Mouse (Mus musculus) lung, embryonic 14.5 days (tissue): ENCODE results near the gene Mia3. TPM values are rescaled to one million over a fixed set of nuclear protein-coding genes. Genes with fewer than 3 reads are reported as not detected.
"Not testable (repeated sequence)": the region's sequence is repeated elsewhere in the genome, so short reads cannot be mapped to it uniquely, and the experiment has no call there.

ENCODE experiments used
- ATAC-seq: fragments of 200-750 bp; cut with Nextera tagmentation; 2 replicates; pipeline ENCODE4 v1.8.0; 2017; ENCODE audit warnings: mild to moderate bottlenecking, moderate TSS enrichment, moderate library complexity; ENCODE audit not compliant: insufficient read depth
- DNase-seq: peaks from one replicate; pipeline ENCODE4 v3.0.0-alpha.2; 2015
- H3K27ac ChIP-seq: fragments of 300-500 bp; sonication (generic); 2 replicates; pipeline ENCODE4 v1.5.1; 2014; ENCODE audit warnings: low read depth, mild to moderate bottlenecking, moderate library complexity
- H3K27me3 ChIP-seq: fragments of 300-500 bp; sonication (generic); 2 replicates; pipeline ENCODE4 v1.6.1; 2014; ENCODE audit warnings: low read length, control low read depth; ENCODE audit not compliant: insufficient read depth
- H3K36me3 ChIP-seq: fragments of 300-500 bp; sonication (generic); 2 replicates; pipeline ENCODE4 v1.6.1; 2014; ENCODE audit warnings: control low read depth; ENCODE audit not compliant: insufficient read depth
- H3K4me1 ChIP-seq: fragments of 300-500 bp; sonication (generic); 2 replicates; pipeline ENCODE4 v1.6.1; 2014; ENCODE audit warnings: antibody characterized with exemption, control low read depth; ENCODE audit not compliant: insufficient read depth
- H3K4me2 ChIP-seq: fragments of 300-500 bp; sonication (generic); 2 replicates; pipeline ENCODE4 v1.6.1; 2014; ENCODE audit warnings: mild to moderate bottlenecking
- H3K4me3 ChIP-seq: fragments of 300-500 bp; sonication (generic); 2 replicates; pipeline ENCODE4 v1.5.1; 2014; ENCODE audit warnings: low read depth, low read length
- H3K9ac ChIP-seq: fragments of 300-500 bp; sonication (generic); 2 replicates; pipeline ENCODE4 v1.6.1; 2014
- H3K9me3 ChIP-seq: fragments of 300-500 bp; sonication (generic); 2 replicates; pipeline ENCODE4 v1.6.1; 2016; ENCODE audit warnings: low read depth, low read length, control low read depth
- CTCF ChIP-seq: IDR thresholded peaks from 2 replicates; pipeline ENCODE4 v1.5.1; 2016; ENCODE audit warnings: antibody characterized with exemption, low read depth
- WGBS: fragments of 180-500 bp; shearing (Covaris S2); extraction: QIAGEN DNeasy Blood & Tissue Kit; methylation state at CpG from one replicate; pipeline ENCODE4 v1.1.7; 2014; 5-methylcytosine and 5-hydroxymethylcytosine counted together
- polyA plus RNA-seq: library from polyadenylated mRNA; unstranded; fragments of >200 nt; fragmentation: Nextera tagmentation; extraction: Ambion mirVana; gene quantifications from 2 replicates; pipeline ENCODE4 v1.2.1, GENCODE M21; 2014

Mia3 gene
- polyA plus RNA-seq, 1 experiment from 2014 or later = 108 TPM

GRCm38 (mm10) chr1:183344886-183345816 lies 24.2 kb downstream of the Mia3 start:
- H3K27ac ChIP-seq = peak overlapping the region; percentile 86
- DNase-seq (peak; percentile 89), ATAC-seq (peak; percentile 96)
- no peaks in the 10 kb centered on the region for H3K4me1 ChIP-seq
- TF ChIP-seq CTCF = no peak
- under 1% methylated on average over 72 of the region's 72 CpGs for WGBS
- H3K27me3 ChIP-seq = no peaks in the 10 kb centered on the region
- H3K36me3 ChIP-seq = peaks cover 50% of the 10 kb centered on the region
- peak overlapping the region; percentile 90 for H3K9ac ChIP-seq
- peak overlapping the region; percentile 88 for H3K4me3 ChIP-seq
- H3K9me3 ChIP-seq = no peaks in the 10 kb centered on the region
- peak overlapping the region; percentile 66 for H3K4me2 ChIP-seq

- not testable (repeated sequence) for H3K27me3 ChIP-seq, DNase-seq, H3K9ac ChIP-seq, H3K4me2 ChIP-seq, H3K4me3 ChIP-seq, ATAC-seq, H3K27ac ChIP-seq, H3K4me1 ChIP-seq, H3K9me3 ChIP-seq
- WGBS = 92% methylated on average over 1 of the region's 1 CpGs
- peaks cover 49% of the 10 kb centered on the region for H3K36me3 ChIP-seq
Observed at GRCm38 (mm10) chr1:183342902-183343301, 26.5 kb downstream of the Mia3 start.

- DNase-seq (no peak), ATAC-seq (no peak)
- no peak for TF ChIP-seq CTCF
- Histone ChIP-seq H3K9me3 (0 out of 2 replicates have a peak, but pooled peaks cover 2% of the 10 kb centered on the region), H3K4me1 (no peaks in the 10 kb centered on the region), H3K27ac (no peak overlapping the region), H3K9ac (no peak overlapping the region), H3K4me2 (no peak overlapping the region), H3K4me3 (no peak overlapping the region), H3K36me3 (peaks cover 82% of the 10 kb centered on the region), H3K27me3 (no peaks in the 10 kb centered on the region)
- WGBS = 89% methylated on average over 8 of the region's 8 CpGs
Observed at GRCm38 (mm10) chr1:183327171-183327570, 42.2 kb downstream of the Mia3 start.

GRCm38 (mm10) chr1:183324433-183324832 lies 44.9 kb downstream of the Mia3 start:
- DNase-seq (no peak), ATAC-seq (no peak)
- no peak overlapping the region for H3K4me3 ChIP-seq
- WGBS = 94% methylated on average over 6 of the region's 6 CpGs
- no peaks in the 10 kb centered on the region for H3K27me3 ChIP-seq
- no peak overlapping the region for H3K27ac ChIP-seq
- H3K9me3 ChIP-seq = 0 out of 2 replicates have a peak, but pooled peaks cover 2% of the 10 kb centered on the region
- no peak for TF ChIP-seq CTCF
- no peak overlapping the region for H3K4me2 ChIP-seq
- no peaks in the 10 kb centered on the region for H3K4me1 ChIP-seq
- no peak overlapping the region for H3K9ac ChIP-seq
- peaks cover 75% of the 10 kb centered on the region for H3K36me3 ChIP-seq

- Histone ChIP-seq H3K4me2 (no peak overlapping the region), H3K27me3 (no peaks in the 10 kb centered on the region), H3K9ac (no peak overlapping the region), H3K9me3 (0 out of 2 replicates have a peak, but pooled peaks cover 2% of the 10 kb centered on the region), H3K36me3 (peaks cover 75% of the 10 kb centered on the region), H3K4me3 (no peak overlapping the region), H3K4me1 (no peaks in the 10 kb centered on the region), H3K27ac (no peak overlapping the region)
- DNase-seq (no peak), ATAC-seq (no peak)
- TF ChIP-seq CTCF = no peak
- 88% methylated on average over 2 of the region's 2 CpGs for WGBS
Observed at GRCm38 (mm10) chr1:183323923-183324322, 45.4 kb downstream of the Mia3 start.

GRCm38 (mm10) chr1:183322496-183322895 lies 46.9 kb downstream of the Mia3 start:
- H3K36me3 ChIP-seq = peaks cover 71% of the 10 kb centered on the region
- ATAC-seq, H3K9me3 ChIP-seq, H3K27ac ChIP-seq, H3K9ac ChIP-seq, H3K4me3 ChIP-seq, H3K4me2 ChIP-seq, H3K4me1 ChIP-seq, DNase-seq, H3K27me3 ChIP-seq: not testable (repeated sequence)
- WGBS = 87% methylated on average over 5 of the region's 5 CpGs

- no peak overlapping the region for H3K27ac ChIP-seq
- no peak overlapping the region for H3K4me2 ChIP-seq
- no peak for DNase-seq
- no peak overlapping the region for H3K4me3 ChIP-seq
- H3K36me3 ChIP-seq = peaks cover 71% of the 10 kb centered on the region
- H3K4me1 ChIP-seq = no peaks in the 10 kb centered on the region
- H3K27me3 ChIP-seq = no peaks in the 10 kb centered on the region
- WGBS = 64% methylated on average over 3 of the region's 3 CpGs
- 0 out of 2 replicates have a peak, but pooled peaks cover 2% of the 10 kb centered on the region for H3K9me3 ChIP-seq
- TF ChIP-seq CTCF = no peak
- no peak overlapping the region for H3K9ac ChIP-seq
- no peak for ATAC-seq
Observed at GRCm38 (mm10) chr1:183320708-183321107, 48.6 kb downstream of the Mia3 start.
